Comparison of ENCODE assay signal across 8 mouse cellular contexts in the genomic region with DNA sequence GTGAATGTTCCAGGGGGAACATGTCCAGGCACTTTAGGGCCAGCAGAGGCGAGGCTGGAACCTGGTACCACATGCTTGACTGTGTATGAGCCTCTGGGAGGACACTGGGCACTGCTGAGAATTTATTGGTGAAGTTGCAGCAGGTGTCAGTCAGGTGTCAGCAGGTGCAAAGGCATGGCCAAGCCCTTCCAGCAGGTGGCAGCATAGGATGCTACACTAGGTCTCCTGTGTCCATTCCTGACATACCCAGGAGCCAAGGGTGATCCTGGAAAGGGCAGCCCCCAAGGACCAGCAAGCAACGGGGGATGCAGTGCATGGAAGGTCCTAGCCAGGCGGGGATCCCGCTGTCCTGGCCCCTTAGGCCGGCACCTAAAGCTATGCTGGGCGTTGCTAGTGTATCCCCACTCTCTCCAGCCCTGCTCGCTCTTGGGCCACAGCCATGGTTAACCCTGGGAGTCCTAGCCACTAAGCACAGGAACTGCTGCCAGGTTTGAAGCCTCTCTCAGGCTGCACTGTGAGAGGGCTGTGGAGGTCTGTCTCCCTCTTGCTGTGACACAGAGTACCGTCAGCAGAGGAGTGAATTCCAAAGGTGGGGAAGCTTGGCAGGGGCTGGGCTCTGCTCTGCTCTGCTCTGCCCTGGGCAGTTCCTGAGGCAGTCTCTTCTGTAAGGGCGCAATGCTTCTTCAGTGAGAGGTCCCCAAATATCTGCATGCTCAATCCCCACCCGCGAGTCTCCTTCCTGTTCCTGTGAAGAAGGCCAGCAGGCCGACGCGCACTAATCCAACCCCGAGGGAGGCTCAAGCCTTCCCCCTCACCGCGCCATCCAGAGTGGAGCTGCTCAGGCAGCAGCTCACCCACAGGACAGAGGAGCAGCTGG. TPM values are rescaled to one million over a fixed set of nuclear protein-coding genes. Genes with fewer than 3 reads are reported as not detected.
DNase-seq lines count a peak whose midpoint lies in the region; ATAC-seq and TF ChIP-seq lines count a peak whose summit lies in the region.

No protein-coding gene starts in this region.

- H3ac ChIP-seq in C2C12 (ENCODE audit: control insufficient read depth, insufficient read length, low read depth), result no peak overlapping the region

- no peak overlapping the region for H3K4me3 ChIP-seq in C2C12 (ENCODE audit: insufficient read depth, poor library complexity, severe bottlenecking)
- H3K4me3 ChIP-seq in heart, embryonic 15.5 days, result no peak overlapping the region
- no peak overlapping the region for H3K4me3 ChIP-seq in midbrain, embryonic 15.5 days

- H3K4me2 ChIP-seq in heart, embryonic 15.5 days, result no peak overlapping the region
- H3K4me2 ChIP-seq in midbrain, embryonic 15.5 days, result no peak overlapping the region

- no peak overlapping the region for H3K9ac ChIP-seq in heart, embryonic 15.5 days
- no peak overlapping the region for H3K9ac ChIP-seq in midbrain, embryonic 15.5 days

- no peak for DNase-seq in frontal cortex, postnatal 14 days (ENCODE audit: low spot score in 2 of 2)
- DNase-seq in cerebellum, adult 11 months, result peak; percentile 89
- DNase-seq in kidney, postnatal 25 days, result peak; percentile 84 to 86
- DNase-seq in yolk sac, embryonic 10.5 days (ENCODE audit: low spot score), result no peak

- ATAC-seq in frontal cortex, adult (ENCODE audit: low TSS enrichment), result peak; percentile 70
- ATAC-seq in heart, embryonic 15.5 days (replicated peaks; ENCODE audit: insufficient number of reproducible peaks, insufficient read depth, low FRiP score, low read depth), result peak; percentile 53
- peak; percentile 68 for ATAC-seq in midbrain, embryonic 15.5 days (replicated peaks)

- peak overlapping the region; percentile 38 for H3K27ac ChIP-seq in heart, embryonic 15.5 days
- H3K27ac ChIP-seq in midbrain, embryonic 15.5 days, result peak overlapping the region; percentile 57

- H3K27me3 ChIP-seq in C2C12 (ENCODE audit: control insufficient read depth, insufficient read depth, insufficient read length), result no peaks in the 10 kb centered on the region
- no peaks in the 10 kb centered on the region for H3K27me3 ChIP-seq in heart, embryonic 15.5 days
- H3K27me3 ChIP-seq in midbrain, embryonic 15.5 days (replicated peaks), result no peaks in the 10 kb centered on the region

- peak; percentile 64 for TF ChIP-seq CTCF in C2C12 (IDR thresholded peaks at IDR 0.05; ENCODE audit: control insufficient read depth, insufficient read depth, insufficient read length)

- 71% methylated on average over 17 of the region's 17 CpGs for WGBS in heart, embryonic 15.5 days
- WGBS in midbrain, embryonic 15.5 days, result 56% methylated on average over 17 of the region's 17 CpGs

- peaks cover 19% of the 10 kb centered on the region for H3K4me1 ChIP-seq in heart, embryonic 15.5 days (replicated peaks)
- peaks cover 20% of the 10 kb centered on the region for H3K4me1 ChIP-seq in midbrain, embryonic 15.5 days

- H3K79me3 ChIP-seq in C2C12 (ENCODE audit: low read depth), result no peaks in the 10 kb centered on the region

- H3K79me2 ChIP-seq in C2C12 (ENCODE audit: control insufficient read depth, insufficient read depth), result peaks cover 14% of the 10 kb centered on the region

- H3K36me3 ChIP-seq in C2C12 (ENCODE audit: control insufficient read depth, insufficient read depth), result peaks cover 24% of the 10 kb centered on the region
- H3K36me3 ChIP-seq in heart, embryonic 15.5 days, result peaks cover 61% of the 10 kb centered on the region
- H3K36me3 ChIP-seq in midbrain, embryonic 15.5 days (replicated peaks), result peaks cover 33% of the 10 kb centered on the region

- H3K9me3 ChIP-seq in heart, embryonic 15.5 days (replicated peaks), result no peaks in the 10 kb centered on the region
- no peaks in the 10 kb centered on the region for H3K9me3 ChIP-seq in midbrain, embryonic 15.5 days

TF ChIP-seq in C2C12, 6 proteins besides CTCF, POLR2A, EP300 and RAD21:
- peak; percentile 27 for TF ChIP-seq MYOD1 (IDR thresholded peaks at IDR 0.05; ENCODE audit: control insufficient read depth, insufficient read length, low read depth)
- no peak for TF ChIP-seq FOSL1 (IDR thresholded peaks at IDR 0.05; ENCODE audit: insufficient read depth, low read length, poor library complexity, severe bottlenecking)
- TF ChIP-seq USF1 (IDR thresholded peaks at IDR 0.05; ENCODE audit: low read depth), result no peak

RNA-seq across cellular contexts. Expression of gene Tmem201, which starts 13.8 kb away (rescaled TPM):
- 27.7 TPM for polyA plus RNA-seq in C2C12 (2012; fragmentation: generic; extraction: Trizol)
- polyA plus RNA-seq in heart, embryonic 15.5 days (2015; fragmentation: Nextera tagmentation; extraction: Ambion mirVana), result 42.5 and 46.6 TPM in 2 replicates
- polyA plus RNA-seq in midbrain, embryonic 15.5 days (2015; fragmentation: Nextera tagmentation; extraction: Ambion mirVana), result 51.1 and 51.4 TPM in 2 replicates

RNA-seq across cellular contexts. Expression of gene Pik3cd, which starts 21.7 kb away (rescaled TPM):
- polyA plus RNA-seq in C2C12 (2012; fragmentation: generic; extraction: Trizol), result 1.5 TPM
- polyA plus RNA-seq in heart, embryonic 15.5 days (2015; fragmentation: Nextera tagmentation; extraction: Ambion mirVana), result 3.1 and 8.4 TPM in 2 replicates
- 14.0 and 15.5 TPM in 2 replicates for polyA plus RNA-seq in midbrain, embryonic 15.5 days (2015; fragmentation: Nextera tagmentation; extraction: Ambion mirVana)

RNA-seq across cellular contexts. Expression of gene Slc25a33, which starts 50.0 kb away (rescaled TPM):
- 10.2 TPM for polyA plus RNA-seq in C2C12 (2012; fragmentation: generic; extraction: Trizol)
- polyA plus RNA-seq in heart, embryonic 15.5 days (2015; fragmentation: Nextera tagmentation; extraction: Ambion mirVana), result 5.1 and 6.0 TPM in 2 replicates
- 26.6 and 27.4 TPM in 2 replicates for polyA plus RNA-seq in midbrain, embryonic 15.5 days (2015; fragmentation: Nextera tagmentation; extraction: Ambion mirVana)

Comparison
In these comparisons a context has a peak if more than half of its experiments do, and no peak if none do; other contexts are left out.
1. DNase-seq: peak in cerebellum, adult 11 months (single experiment) and kidney, postnatal 25 days (2 of 2); none in frontal cortex, postnatal 14 days (0 of 2) and yolk sac, embryonic 10.5 days (single experiment).
2. Peak in every context shown above with its lines, with median percentiles within 50 percentile points of each other: ATAC-seq.